Mouse (Mus musculus) heart, embryonic 15.5 days (tissue): ENCODE data around the gene Slc9a3r2. TPM values are rescaled to one million over a fixed set of nuclear protein-coding genes. Genes with fewer than 3 reads are reported as not detected.

Experiments
- ATAC-seq: fragments of 200-750 bp; cut with Nextera tagmentation; replicated peaks from 2 replicates; pipeline ENCODE4 v1.8.0; 2017; ENCODE audit warnings: low read depth, moderate TSS enrichment; ENCODE audit not compliant: insufficient number of reproducible peaks, insufficient read depth, low FRiP score
- H3K27ac ChIP-seq: fragments of 300-500 bp; sonication (generic); 2 replicates; pipeline ENCODE4 v1.5.1; 2015; ENCODE audit warnings: mild to moderate bottlenecking, inconsistent platforms
- H3K27me3 ChIP-seq: fragments of 300-500 bp; sonication (generic); 2 replicates; pipeline ENCODE4 v1.6.1; 2015; ENCODE audit warnings: inconsistent platforms
- H3K36me3 ChIP-seq: fragments of 300-500 bp; sonication (generic); 2 replicates; pipeline ENCODE4 v1.6.1; 2015; ENCODE audit warnings: mild to moderate bottlenecking, inconsistent platforms
- H3K4me1 ChIP-seq: fragments of 300-500 bp; sonication (generic); replicated peaks from 2 replicates; pipeline ENCODE4 v1.6.1; 2015; ENCODE audit warnings: inconsistent platforms
- H3K4me2 ChIP-seq: fragments of 300-500 bp; sonication (generic); 2 replicates; pipeline ENCODE4 v1.6.1; 2015; ENCODE audit warnings: inconsistent platforms, mild to moderate bottlenecking, moderate library complexity
- H3K4me3 ChIP-seq: fragments of 300-500 bp; sonication (generic); 2 replicates; pipeline ENCODE4 v1.5.1; 2015; ENCODE audit warnings: mild to moderate bottlenecking, inconsistent platforms
- H3K9ac ChIP-seq: fragments of 300-500 bp; sonication (generic); 2 replicates; pipeline ENCODE4 v1.6.1; 2015; ENCODE audit warnings: mild to moderate bottlenecking, inconsistent platforms
- H3K9me3 ChIP-seq: fragments of 300-500 bp; sonication (generic); replicated peaks from 2 replicates; pipeline ENCODE4 v1.6.1; 2016; ENCODE audit warnings: inconsistent platforms
- WGBS: fragments of 180-500 bp; shearing (Covaris S2); methylation state at CpG from one replicate; pipeline ENCODE4 v1.1.7; 2015; ENCODE audit warnings: mixed read lengths; 5-methylcytosine and 5-hydroxymethylcytosine counted together
- microRNA-seq: library from miRNA; unstranded; fragments of <30 nt; microRNA quantifications from one replicate; pipeline ENCODE4, GENCODE M21; 2016
- polyA plus RNA-seq: library from polyadenylated mRNA; unstranded; fragments of >200 nt; fragmentation: Nextera tagmentation; extraction: Ambion mirVana; gene quantifications from 2 replicates; pipeline ENCODE4 v1.2.1, GENCODE M21; 2015

Slc9a3r2 gene
- polyA plus RNA-seq, 1 experiment from 2014 or later, result 55.5 TPM

- Histone ChIP-seq H3K4me3 (no peak overlapping the region), H3K36me3 (peaks cover 77% of the 10 kb centered on the region)
- WGBS, result 93% methylated on average over 5 of the region's 5 CpGs
These were observed 58.4 kb downstream of the Slc9a3r2 start for GRCm38 (mm10) chr17:24591695-24592094.

GRCm38 (mm10) chr17:24590943-24591342 is 59.2 kb downstream of the Slc9a3r2 start:
- 69% methylated on average over 3 of the region's 3 CpGs for WGBS
- no peak overlapping the region for H3K4me3 ChIP-seq
- no peak for ATAC-seq
- peaks cover 80% of the 10 kb centered on the region for H3K36me3 ChIP-seq
- H3K4me1 ChIP-seq, result no peaks in the 10 kb centered on the region; the same call in 1 of the 2 replicates
- H3K9ac ChIP-seq, result no peak overlapping the region
- H3K4me2 ChIP-seq, result no peak overlapping the region
- no peaks in the 10 kb centered on the region for H3K27me3 ChIP-seq
- H3K9me3 ChIP-seq, result no peaks in the 10 kb centered on the region
- H3K27ac ChIP-seq, result no peak overlapping the region

More at GRCm38 (mm10) chr17:24591695-24592094, 58.4 kb downstream of the Slc9a3r2 start:
- ATAC-seq, result no peak
- H3K27ac ChIP-seq, result no peak overlapping the region
- H3K27me3 ChIP-seq, result no peaks in the 10 kb centered on the region
- no peak overlapping the region for H3K4me2 ChIP-seq
- H3K4me1 ChIP-seq, result no peaks in the 10 kb centered on the region; the same call in 1 of the 2 replicates
- H3K9ac ChIP-seq, result no peak overlapping the region
- H3K9me3 ChIP-seq, result no peaks in the 10 kb centered on the region

Small RNA genes lying within 50 kb of the gene (microRNA-seq; reads per million reads assigned to microRNA genes)
- gene Gm24589, result not detected

Other genes with a start within 250 kb of the Slc9a3r2 start
- 186 and 210 TPM in 2 replicates for gene Rnps1, start 235.8 kb downstream of the Slc9a3r2 start, polyA plus RNA-seq
- 245 and 301 TPM in 2 replicates for gene Eci1, start 223.7 kb downstream of the Slc9a3r2 start, polyA plus RNA-seq
- 1.1 and 1.2 TPM in 2 replicates for gene Dnase1l2, start 207.2 kb downstream of the Slc9a3r2 start, polyA plus RNA-seq
- 20.5 and 29.1 TPM in 2 replicates for gene E4f1, start 180.0 kb downstream of the Slc9a3r2 start, polyA plus RNA-seq
- 60.5 and 63.0 TPM in 2 replicates for gene Pgp, start 179.9 kb downstream of the Slc9a3r2 start, polyA plus RNA-seq
- 0.18 TPM in 1 of 2 replicates, not detected in the other for gene Bricd5, start 176.4 kb downstream of the Slc9a3r2 start, polyA plus RNA-seq
- gene Mlst8, start 171.2 kb downstream of the Slc9a3r2 start, polyA plus RNA-seq, result 15.2 and 18.8 TPM in 2 replicates
- gene Caskin1, start 161.7 kb downstream of the Slc9a3r2 start, polyA plus RNA-seq, result 0.39 and 0.94 TPM in 2 replicates
- gene Traf7, start 122.4 kb downstream of the Slc9a3r2 start, polyA plus RNA-seq, result 59.2 and 84.9 TPM in 2 replicates
- 0.97 and 1.2 TPM in 2 replicates for gene Rab26, start 116.1 kb downstream of the Slc9a3r2 start, polyA plus RNA-seq
- 12.4 and 21.1 TPM in 2 replicates for gene Pkd1, start 100.5 kb downstream of the Slc9a3r2 start, polyA plus RNA-seq
- 39.0 and 56.0 TPM in 2 replicates for gene Tsc2, start 17.7 kb downstream of the Slc9a3r2 start, polyA plus RNA-seq
- gene Nthl1, start 17.6 kb downstream of the Slc9a3r2 start, polyA plus RNA-seq, result 7.7 and 10.9 TPM in 2 replicates
- 0.26 TPM in 1 of 2 replicates, not detected in the other for gene Npw, start 8.1 kb upstream of the Slc9a3r2 start, polyA plus RNA-seq
- gene Zfp598, start 19.4 kb upstream of the Slc9a3r2 start, polyA plus RNA-seq, result 12.5 and 18.1 TPM in 2 replicates
- gene Syngr3, start 39.6 kb upstream of the Slc9a3r2 start, polyA plus RNA-seq, result 0.44 and 3.0 TPM in 2 replicates
- gene Gfer, start 45.8 kb upstream of the Slc9a3r2 start, polyA plus RNA-seq, result 26.3 and 26.8 TPM in 2 replicates
- gene Noxo1, start 45.9 kb upstream of the Slc9a3r2 start, polyA plus RNA-seq, result 0.94 and 1.3 TPM in 2 replicates
- 34.4 and 50.9 TPM in 2 replicates for gene Tbl3, start 57.3 kb upstream of the Slc9a3r2 start, polyA plus RNA-seq
- 0.13 TPM in 1 of 2 replicates, not detected in the other for gene Rnf151, start 67.7 kb upstream of the Slc9a3r2 start, polyA plus RNA-seq
- gene Rps2, start 67.8 kb upstream of the Slc9a3r2 start, polyA plus RNA-seq, result 770 and 917 TPM in 2 replicates
- 410 and 528 TPM in 2 replicates for gene Ndufb10, start 74.2 kb upstream of the Slc9a3r2 start, polyA plus RNA-seq
- gene Rpl3l, start 77.5 kb upstream of the Slc9a3r2 start, polyA plus RNA-seq, result 1.4 and 1.6 TPM in 2 replicates
- 21.4 and 25.6 TPM in 2 replicates for gene Msrb1, start 86.3 kb upstream of the Slc9a3r2 start, polyA plus RNA-seq
- gene Hs3st6, start 102.7 kb upstream of the Slc9a3r2 start, polyA plus RNA-seq, result 0.33 and 0.37 TPM in 2 replicates
- not detected in 2 replicates for gene Meiob, start 154.0 kb upstream of the Slc9a3r2 start, polyA plus RNA-seq
- 56.7 TPM in 2 replicates for gene Hagh, start 189.8 kb upstream of the Slc9a3r2 start, polyA plus RNA-seq
- gene Fahd1, start 200.0 kb upstream of the Slc9a3r2 start, polyA plus RNA-seq, result 39.8 and 49.1 TPM in 2 replicates
- 0.19 and 0.23 TPM in 2 replicates for gene Igfals, start 215.7 kb upstream of the Slc9a3r2 start, polyA plus RNA-seq
- gene Nubp2, start 236.0 kb upstream of the Slc9a3r2 start, polyA plus RNA-seq, result 28.6 and 42.8 TPM in 2 replicates
- 22.7 and 30.6 TPM in 2 replicates for gene Spsb3, start 236.3 kb upstream of the Slc9a3r2 start, polyA plus RNA-seq
- gene Eme2, start 244.8 kb upstream of the Slc9a3r2 start, polyA plus RNA-seq, result 16.6 and 21.3 TPM in 2 replicates
- gene Mrps34, start 244.8 kb upstream of the Slc9a3r2 start, polyA plus RNA-seq, result 74.7 and 78.0 TPM in 2 replicates
- 32.2 and 36.5 TPM in 2 replicates for gene Nme3, start 246.2 kb upstream of the Slc9a3r2 start, polyA plus RNA-seq